Mouse (Mus musculus): ENCODE results near the gene Becn1.

- TF ChIP-seq CTCF (IDR thresholded peaks at IDR 0.05; ENCODE audit: control insufficient read depth, insufficient read depth, insufficient read length), result no peak
- no peak for TF ChIP-seq FOSL1 (IDR thresholded peaks at IDR 0.05; ENCODE audit: insufficient read depth, low read length, poor library complexity, severe bottlenecking)
- TF ChIP-seq MYOG (IDR thresholded peaks at IDR 0.05; ENCODE audit: control insufficient read depth, extremely low read depth, insufficient read length), result no peak
- no peak for TF ChIP-seq USF1 (IDR thresholded peaks at IDR 0.05; ENCODE audit: low read depth)
These were observed 49.6 kb upstream of the Becn1 start for GRCm38 (mm10) chr11:101351721-101352111.
